Mouse (Mus musculus) heart, adult 11 months (tissue): ENCODE results near the gene Msh4.
A peak's percentile ranks its signal among the peaks of the same experiment; 100 is the strongest.

Experiments
- DNase-seq: peaks from one replicate; pipeline ENCODE4 v3.0.0; 2022

Gene Msh4

GRCm38 (mm10) chr3:153847207-153847733, 58.7 kb downstream of the Msh4 start:
- peak; percentile 43 for DNase-seq

- DNase-seq, result no peak
Measured at GRCm38 (mm10) chr3:153846109-153846508, 59.8 kb downstream of the Msh4 start.

- DNase-seq, result no peak
Measured at GRCm38 (mm10) chr3:153845500-153845899, 60.4 kb downstream of the Msh4 start.

- DNase-seq, result no peak
Measured at GRCm38 (mm10) chr3:153844757-153845156, 61.2 kb downstream of the Msh4 start.

- peak; percentile 80 for DNase-seq
Measured at GRCm38 (mm10) chr3:153844030-153844429, 61.9 kb downstream of the Msh4 start, which contains the start of gene Asb17. Asb17 (plus strand) TSS chr3:153844209.

GRCm38 (mm10) chr3:153837593-153837992, 68.3 kb downstream of the Msh4 start:
- peak; percentile 7 for DNase-seq

- DNase-seq, result peak; percentile 54
Measured at GRCm38 (mm10) chr3:153836316-153836715, 69.6 kb downstream of the Msh4 start.

GRCm38 (mm10) chr3:153835455-153836086, 70.4 kb downstream of the Msh4 start:
- peak; percentile 93 for DNase-seq

- DNase-seq, result peak; percentile 71
Measured at GRCm38 (mm10) chr3:153834071-153834470, 71.9 kb downstream of the Msh4 start.

GRCm38 (mm10) chr3:153832654-153832945, 73.3 kb downstream of the Msh4 start:
- peak; percentile 61 for DNase-seq

GRCm38 (mm10) chr3:153831873-153832653, 73.9 kb downstream of the Msh4 start:
- peak; percentile 63 for DNase-seq

GRCm38 (mm10) chr3:153831014-153831872, 74.7 kb downstream of the Msh4 start:
- peak; percentile 35 for DNase-seq

GRCm38 (mm10) chr3:153829788-153830187, 76.2 kb downstream of the Msh4 start:
- peak; percentile 64 for DNase-seq

GRCm38 (mm10) chr3:153826616-153827015, 79.3 kb downstream of the Msh4 start:
- peak; percentile 79 for DNase-seq

- DNase-seq, result no peak
Measured at GRCm38 (mm10) chr3:153825197-153825596, 80.7 kb downstream of the Msh4 start.

GRCm38 (mm10) chr3:153823671-153824515, 82.0 kb downstream of the Msh4 start:
- no peak for DNase-seq

GRCm38 (mm10) chr3:153819438-153819837, 86.5 kb downstream of the Msh4 start:
- DNase-seq, result no peak

GRCm38 (mm10) chr3:153818723-153819122, 87.2 kb downstream of the Msh4 start:
- DNase-seq, result peak; percentile 53

GRCm38 (mm10) chr3:153817376-153817890, 88.5 kb downstream of the Msh4 start:
- no peak for DNase-seq

- no peak for DNase-seq
Measured at GRCm38 (mm10) chr3:153814026-153814425, 91.9 kb downstream of the Msh4 start.

- DNase-seq, result no peak
Measured at GRCm38 (mm10) chr3:153808406-153808805, 97.5 kb downstream of the Msh4 start.
